Mouse (Mus musculus) brain, adult 10 weeks (tissue): ENCODE measurements around the gene Gale. TPM values are rescaled to one million over a fixed set of nuclear protein-coding genes. Genes with fewer than 3 reads are reported as not detected.

Experiments used
- polyA plus RNA-seq: library from polyadenylated mRNA; stranded (reverse); fragments of 350-450 nt; fragmentation: Illumina TruSeq; extraction: RNeasy Lipid Tissue Mini Kit (QIAGEN cat#74804); gene quantifications from one replicate; pipeline ENCODE4 v1.2.3, GENCODE M21; 2015; ENCODE audit warnings: low read depth, low replicate concordance

Gene Gale
- polyA plus RNA-seq, result 22.5 TPM

DNA sequence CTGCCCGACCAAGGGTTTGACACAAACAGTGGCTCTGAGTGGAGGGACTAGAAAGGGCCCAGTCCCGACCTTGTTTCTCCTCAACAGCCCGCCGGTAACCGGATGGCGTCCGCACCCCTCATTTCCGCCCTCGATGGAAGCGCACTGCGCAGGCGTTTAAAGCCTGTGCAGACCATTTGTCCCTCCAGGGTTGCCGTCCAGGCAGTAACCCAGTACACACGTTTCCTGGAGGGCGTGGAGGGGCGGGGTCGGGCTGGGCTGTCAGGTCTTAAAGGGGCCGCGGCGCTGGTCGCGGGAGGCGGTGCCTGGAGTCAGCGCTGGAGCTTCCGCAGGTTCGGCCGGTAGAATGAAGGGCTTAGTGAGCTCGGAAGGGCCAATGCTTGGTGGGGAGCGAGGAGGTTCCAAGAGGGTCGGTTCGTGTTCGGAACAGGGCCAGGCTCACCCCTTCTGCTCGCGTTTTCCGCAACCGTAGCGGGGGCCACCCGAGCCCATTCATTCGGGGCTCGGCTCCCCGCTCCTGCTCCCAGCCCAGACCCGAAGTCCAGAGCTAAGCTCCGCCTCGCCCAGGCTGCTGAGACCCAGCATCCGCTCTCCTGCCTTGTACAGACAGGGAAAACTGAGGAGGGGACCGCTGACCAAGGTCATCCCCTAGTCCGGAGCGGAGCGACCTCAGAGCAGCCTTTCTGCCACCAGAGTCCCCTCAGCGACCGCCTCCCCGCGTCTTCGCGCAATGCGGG, at the start of gene Gale:
Gale (plus strand) TSS at position 271 of the 737 bp plus-strand sequence.

DNA sequence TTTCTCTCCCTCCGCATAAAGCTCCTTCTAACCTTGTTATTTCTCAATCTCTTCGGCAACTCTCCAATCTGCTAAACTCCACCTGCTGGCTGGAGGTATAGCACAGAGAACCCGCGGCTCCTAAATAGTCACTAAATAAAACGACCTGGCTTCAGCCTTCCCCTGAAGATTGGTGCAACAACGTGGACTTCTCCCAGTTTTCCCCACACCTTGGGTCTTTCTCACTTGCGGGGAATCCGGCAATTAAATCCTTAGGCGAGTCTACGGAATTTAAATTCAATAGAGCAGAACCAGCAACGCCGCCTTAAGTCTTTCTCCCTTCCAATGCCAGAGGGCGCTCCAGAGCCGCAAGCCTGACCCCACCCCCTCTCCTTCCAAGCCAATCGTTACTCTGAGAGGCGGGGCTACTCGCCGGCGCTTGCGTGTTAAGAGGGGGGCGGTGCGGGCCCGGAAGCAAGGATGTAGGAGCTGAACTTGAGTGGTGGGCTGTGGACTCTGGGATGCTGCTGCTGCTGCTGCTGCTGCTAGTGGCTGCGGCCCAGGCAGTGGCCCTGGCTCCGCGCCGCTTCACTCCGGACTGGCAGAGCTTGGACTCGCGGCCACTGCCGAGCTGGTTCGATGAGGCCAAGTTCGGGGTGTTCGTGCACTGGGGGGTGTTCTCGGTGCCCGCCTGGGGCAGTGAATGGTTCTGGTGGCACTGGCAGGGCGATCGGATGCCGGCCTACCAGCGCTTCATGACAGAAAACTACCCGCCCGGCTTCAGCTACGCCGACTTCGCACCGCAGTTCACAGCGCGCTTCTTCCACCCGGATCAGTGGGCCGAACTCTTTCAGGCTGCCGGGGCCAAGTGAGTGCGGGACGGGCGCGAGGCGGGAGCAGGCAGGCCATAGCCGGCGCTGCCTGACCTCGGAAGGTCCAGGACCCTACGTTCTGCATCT, 43.0 kb upstream of the Gale start, which contains the start of gene Fuca1:
Fuca1 (plus strand) TSS at position 432 of the 938 bp plus-strand sequence.

GRCm38 (mm10) chr4:135946278-135946658, 17.3 kb upstream of the Gale start, which contains the start of gene Hmgcl:
Hmgcl (plus strand) TSS chr4:135946448.

DNA sequence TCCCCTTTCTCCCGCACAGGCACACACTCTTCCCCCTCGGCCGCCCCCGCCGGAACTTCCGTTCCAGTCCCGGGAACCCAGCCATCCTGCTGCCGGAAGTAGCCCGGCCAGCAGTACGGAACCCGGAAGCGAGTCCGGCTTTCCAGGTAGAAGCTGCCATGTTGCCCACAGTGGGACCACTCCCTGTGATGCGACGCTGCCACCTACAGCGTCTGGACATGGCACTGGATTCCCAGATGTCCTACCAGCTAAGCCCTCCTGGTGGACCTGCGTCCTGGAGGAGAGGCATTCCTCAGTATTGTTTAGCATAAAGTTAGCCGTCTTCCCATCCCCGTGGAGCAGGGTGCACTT, 9.0 kb downstream of the Gale start, which contains the start of gene Lypla2:
Lypla2 (minus strand) TSS at position 71 of the 351 bp plus-strand sequence.

GRCm38 (mm10) chr4:135986943-135987710, 23.6 kb downstream of the Gale start, which contains the start of gene Pithd1:
Pithd1 (minus strand) TSS chr4:135987264.

Other genes with a start within 250 kb of the Gale start
- not detected for gene Il22ra1, start 235.6 kb upstream of the Gale start, polyA plus RNA-seq
- gene Myom3, start 204.0 kb upstream of the Gale start, polyA plus RNA-seq, result 2.1 TPM
- 74.7 TPM for gene Srsf10, start 108.0 kb upstream of the Gale start, polyA plus RNA-seq
- 80.8 TPM for gene Pnrc2, start 89.9 kb upstream of the Gale start, polyA plus RNA-seq
- 0.19 TPM for gene Cnr2, start 68.3 kb upstream of the Gale start, polyA plus RNA-seq
- gene Fuca1, start 43.0 kb upstream of the Gale start, polyA plus RNA-seq, result 77.6 TPM
- gene Hmgcl, start 17.3 kb upstream of the Gale start, polyA plus RNA-seq, result 50.6 TPM
- gene Lypla2, start 8.9 kb downstream of the Gale start, polyA plus RNA-seq, result 89.5 TPM
- 110 TPM for gene Pithd1, start 23.5 kb downstream of the Gale start, polyA plus RNA-seq
- gene Eloa, start 58.0 kb downstream of the Gale start, polyA plus RNA-seq, result 15.8 TPM
- 843 TPM for gene Rpl11, start 89.7 kb downstream of the Gale start, polyA plus RNA-seq
- gene Id3, start 179.8 kb downstream of the Gale start, polyA plus RNA-seq, result 54.0 TPM
- 0.48 TPM for gene E2f2, start 208.7 kb downstream of the Gale start, polyA plus RNA-seq
- gene Asap3, start 242.6 kb downstream of the Gale start, polyA plus RNA-seq, result 2.6 TPM